Mouse (Mus musculus) liver, postnatal 0 days (tissue): Measurements from ENCODE around the gene Trrap.

Experiments
- CTCF ChIP-seq: sonication (generic); IDR thresholded peaks from 2 replicates; pipeline ENCODE4 v1.5.1; 2016; ENCODE audit warnings: antibody characterized with exemption, low read depth
- EP300 ChIP-seq: IDR thresholded peaks from 2 replicates; pipeline ENCODE4 v1.6.1; 2016; ENCODE audit warnings: antibody characterized with exemption, low read depth, mild to moderate bottlenecking

GRCm38 (mm10) chr5:144884629-144885217 lies 117.2 kb downstream of the Trrap start:
- TF ChIP-seq EP300, result no peak
- peak; percentile 59 for TF ChIP-seq CTCF
